Mouse (Mus musculus) B cell, adult (primary cell): Measurements from ENCODE around the gene Slc25a21. TPM values are rescaled to one million over a fixed set of nuclear protein-coding genes. Genes with fewer than 3 reads are reported as not detected.

Source experiments
- total RNA-seq: library from RNA; stranded (reverse); gene quantifications from 4 replicates; pipeline ENCODE4 v1.2.4, GENCODE M21; 2023; ENCODE audit not compliant: inconsistent age

Slc25a21 gene
- total RNA-seq: not detected in 4 replicates

DNA sequence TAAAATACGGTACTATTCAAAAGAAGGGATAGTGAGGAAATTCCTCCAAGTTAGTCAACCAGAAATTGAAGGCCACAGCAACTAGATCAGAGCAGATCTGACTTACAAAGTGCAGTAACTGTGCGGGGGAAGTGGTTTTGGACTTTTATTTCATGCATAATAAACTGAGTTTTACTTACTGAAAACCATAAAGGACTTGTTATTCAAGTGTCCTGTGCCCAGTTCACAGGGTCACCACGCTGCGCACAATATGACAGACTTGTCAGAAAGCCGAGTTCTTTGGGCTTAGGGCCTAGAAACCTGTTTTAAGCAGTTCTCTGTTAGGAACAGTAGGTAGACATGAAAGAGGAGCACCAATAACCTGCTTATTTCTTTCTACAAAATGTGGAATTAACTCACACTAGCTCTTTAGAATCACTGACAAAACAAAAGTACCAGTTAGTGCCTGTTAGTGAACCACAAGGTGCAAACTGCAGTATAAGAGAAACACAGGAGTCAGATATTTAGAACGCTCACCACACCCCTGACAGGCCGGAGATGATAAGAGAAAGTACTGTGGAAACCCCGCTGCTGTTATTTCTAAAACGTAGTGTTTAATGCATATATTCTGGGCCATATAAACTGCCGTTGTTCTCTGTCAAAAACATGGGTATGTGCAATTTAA is at the start of gene Slc25a21:
Gene Slc25a21 (minus strand): TSS at position 110 of the 664 bp plus-strand sequence.

DNA sequence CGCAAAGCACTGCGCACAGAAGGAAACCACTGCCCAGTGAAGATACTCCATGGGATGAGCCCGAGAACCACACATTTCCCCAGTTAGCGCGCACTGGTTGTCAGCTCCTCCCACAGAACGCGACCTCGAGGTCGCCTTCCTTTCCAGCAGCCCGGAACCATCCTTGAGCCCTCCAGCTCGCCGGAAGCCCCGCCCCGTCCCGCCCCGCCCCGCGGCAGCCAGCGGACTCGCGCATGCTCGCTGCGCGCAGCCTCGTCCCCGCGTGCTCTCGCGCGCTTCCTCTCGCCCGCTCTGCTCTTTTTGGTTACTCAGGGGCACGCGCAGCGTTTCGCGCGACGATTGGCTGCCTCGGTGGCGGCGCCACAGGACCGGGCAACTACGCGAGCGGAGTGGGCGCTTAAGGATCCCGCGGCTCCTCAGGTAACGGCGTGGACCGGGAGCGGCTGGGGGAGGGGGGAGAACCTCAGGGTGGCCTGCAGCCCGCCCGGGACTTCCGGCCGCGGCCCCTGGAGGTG is 33.0 kb upstream of the Slc25a21 start, which contains the start of the genes Prps1l3 and Mipol1:
Gene Prps1l3 (plus strand): TSS at position 221 of the 515 bp plus-strand sequence.
Gene Mipol1 (plus strand): TSS at position 236 of the 515 bp plus-strand sequence.

DNA sequence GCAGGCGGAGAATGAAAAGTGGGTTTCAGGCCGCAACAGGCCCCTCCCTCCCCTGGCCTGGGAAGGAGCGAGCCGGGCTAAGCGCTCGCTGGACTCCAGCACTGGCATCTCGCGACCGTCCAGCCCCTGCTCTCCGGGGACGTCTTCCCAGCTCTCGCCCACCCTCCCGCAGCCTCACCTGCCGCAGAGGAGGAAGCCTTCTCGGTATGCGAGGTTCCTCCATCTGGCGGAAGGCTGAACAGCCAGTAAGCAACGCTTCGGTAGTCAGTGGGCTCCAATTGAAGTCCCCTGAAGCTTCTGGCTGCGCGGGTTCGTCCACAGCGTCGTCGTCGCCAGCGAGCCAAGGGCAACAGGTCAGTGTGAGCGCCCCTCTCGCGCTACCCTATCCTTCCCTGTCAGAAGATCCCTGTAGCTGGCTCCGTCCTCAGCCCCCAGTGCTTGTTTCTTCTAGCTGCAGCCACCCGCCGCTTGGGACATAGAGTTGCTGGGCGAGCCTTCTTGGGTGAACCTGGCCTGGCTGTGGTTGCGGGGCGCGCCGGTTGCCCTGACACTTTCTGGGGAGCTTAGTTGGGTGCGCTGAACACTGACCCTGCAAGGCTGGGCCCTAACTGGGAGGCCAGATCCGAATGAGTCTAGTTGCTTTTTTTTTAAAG is 505.7 kb downstream of the Slc25a21 start, which contains the start of gene Pax9:
Gene Pax9 (plus strand): TSS at position 341 of the 653 bp plus-strand sequence.

Other genes starting within 250 kb of the Slc25a21 start
- 57.9 to 65.1 TPM (median 59.8 TPM) in 4 replicates for gene Prps1l3, start 32.9 kb upstream of the Slc25a21 start, total RNA-seq
- 5.3 to 7.1 TPM (median 6.3 TPM) in 4 replicates for gene Mipol1, start 33.0 kb upstream of the Slc25a21 start, total RNA-seq